Mouse (Mus musculus) macrophage (primary cell): Measurements from ENCODE around the gene Anks1b. TPM values are rescaled to one million over a fixed set of nuclear protein-coding genes. Genes with fewer than 3 reads are reported as not detected.

Experiments
- H3K27ac ChIP-seq: fragments of 350-480 bp; formaldehyde crosslinking; 2 replicates; pipeline ENCODE4 v1.9.0; 2021
- H3K36me3 ChIP-seq: fragments of 350-480 bp; formaldehyde crosslinking; 2 replicates; pipeline ENCODE4 v1.9.0; 2021; ENCODE audit errors: inconsistent target
- H3K4me3 ChIP-seq: fragments of 350-480 bp; formaldehyde crosslinking; 2 replicates; pipeline ENCODE4 v1.9.0; 2021; ENCODE audit errors: inconsistent target
- H3K79me2 ChIP-seq: fragments of 350-480 bp; formaldehyde crosslinking; 2 replicates; pipeline ENCODE4 v1.9.0; 2021; ENCODE audit errors: inconsistent target
- WGBS: methylation state at CpG from one replicate; pipeline ENCODE4 v1.1.7; 2026; ENCODE audit warnings: inconsistent platforms; ENCODE audit not compliant: missing documents; 5-methylcytosine and 5-hydroxymethylcytosine counted together
- polyA plus RNA-seq: library from polyadenylated mRNA; stranded (reverse); fragments of 250-400 nt; gene quantifications from 3 replicates; pipeline ENCODE4 v1.2.4, GENCODE M21; 2018; ENCODE audit warnings: inconsistent platforms

Gene Anks1b
- polyA plus RNA-seq, 1 experiment from 2014 or later = not detected

DNA sequence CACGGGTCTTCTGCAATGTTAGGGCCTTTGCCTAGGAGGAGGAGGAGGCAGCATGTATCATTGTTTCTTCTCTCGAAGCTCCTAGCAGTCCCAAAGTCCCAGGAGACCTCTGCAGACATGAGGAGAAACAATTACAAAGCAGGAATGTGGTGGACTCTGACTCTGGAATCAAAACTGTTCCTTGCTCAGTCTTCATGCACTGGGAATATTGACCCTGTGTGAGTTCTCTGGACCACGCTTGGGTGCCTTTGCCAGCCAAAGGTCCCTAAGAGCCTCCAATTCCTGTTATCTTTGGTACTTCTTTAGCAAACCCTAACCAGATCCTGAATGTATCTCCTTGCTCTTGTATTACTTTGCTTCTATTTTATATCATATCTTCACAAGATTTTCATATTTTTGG lies 1000.9 kb downstream of the Anks1b start:
- no peaks in the 10 kb centered on the region for H3K36me3 ChIP-seq
- 78% methylated on average over 3 of the region's 3 CpGs for WGBS
- H3K27ac ChIP-seq = no peak overlapping the region
- H3K4me3 ChIP-seq = no peak overlapping the region
- no peaks in the 10 kb centered on the region for H3K79me2 ChIP-seq

DNA sequence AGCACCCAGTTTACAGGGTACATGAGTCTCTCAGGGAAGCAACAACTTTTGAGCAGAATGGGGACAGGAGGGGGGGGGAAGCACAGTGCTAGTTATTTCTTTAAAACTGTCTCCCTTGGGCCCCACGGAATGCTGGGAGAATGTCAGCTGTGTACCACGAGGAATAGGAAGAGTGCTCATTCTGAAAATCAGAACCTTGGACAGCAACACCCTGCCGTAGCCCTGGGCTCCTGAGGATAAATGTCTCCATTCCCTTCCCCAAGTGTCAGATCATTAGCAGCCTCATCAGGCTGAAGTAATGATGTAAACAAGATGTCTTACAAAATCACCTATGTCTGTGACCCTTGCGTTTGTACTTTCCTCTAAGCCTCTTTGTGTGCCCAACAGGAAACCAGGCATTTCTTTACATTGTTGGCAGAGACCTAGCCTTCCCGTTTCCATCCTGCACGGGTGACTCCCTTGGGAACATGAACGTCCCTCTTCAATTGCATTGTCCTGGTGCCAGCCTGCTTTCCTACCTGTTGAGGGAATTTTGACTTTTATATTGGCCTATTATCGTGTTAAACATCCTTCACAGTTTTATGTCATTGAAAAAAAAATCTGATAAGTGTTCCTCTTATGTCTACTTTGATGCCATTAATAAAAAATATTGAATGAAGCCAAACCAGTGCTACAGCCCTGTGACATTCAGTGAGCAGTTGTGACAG lies 1007.7 kb downstream of the Anks1b start:
- no peak overlapping the region for H3K27ac ChIP-seq
- H3K4me3 ChIP-seq = no peak overlapping the region
- whole genome bisulfite sequencing = 39% methylated on average over 8 of the region's 8 CpGs
- H3K36me3 ChIP-seq = no peaks in the 10 kb centered on the region
- no peaks in the 10 kb centered on the region for H3K79me2 ChIP-seq

DNA sequence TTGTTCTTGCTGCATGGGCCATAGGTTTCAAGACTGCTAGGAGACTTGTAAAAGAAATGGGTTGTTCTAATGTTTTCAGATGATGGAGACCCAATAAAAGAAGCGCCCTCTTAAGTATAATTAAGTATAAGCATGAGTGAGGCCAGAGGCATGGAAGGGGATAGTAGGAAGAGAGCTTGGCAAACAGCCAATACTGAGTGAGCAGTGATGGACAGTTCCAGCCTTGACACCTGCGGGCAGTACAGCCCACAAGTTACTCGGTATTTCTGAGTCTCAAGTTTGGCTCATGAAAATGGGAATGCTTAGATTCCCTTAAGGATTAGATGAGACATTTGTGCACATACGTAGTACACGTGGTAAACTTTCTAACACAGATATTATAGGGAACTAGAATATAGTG lies 1016.3 kb downstream of the Anks1b start:
- no peaks in the 10 kb centered on the region for H3K79me2 ChIP-seq
- H3K27ac ChIP-seq = no peak overlapping the region
- 74% methylated on average over 5 of the region's 5 CpGs for WGBS
- H3K36me3 ChIP-seq = no peaks in the 10 kb centered on the region
- H3K4me3 ChIP-seq = no peak overlapping the region

DNA sequence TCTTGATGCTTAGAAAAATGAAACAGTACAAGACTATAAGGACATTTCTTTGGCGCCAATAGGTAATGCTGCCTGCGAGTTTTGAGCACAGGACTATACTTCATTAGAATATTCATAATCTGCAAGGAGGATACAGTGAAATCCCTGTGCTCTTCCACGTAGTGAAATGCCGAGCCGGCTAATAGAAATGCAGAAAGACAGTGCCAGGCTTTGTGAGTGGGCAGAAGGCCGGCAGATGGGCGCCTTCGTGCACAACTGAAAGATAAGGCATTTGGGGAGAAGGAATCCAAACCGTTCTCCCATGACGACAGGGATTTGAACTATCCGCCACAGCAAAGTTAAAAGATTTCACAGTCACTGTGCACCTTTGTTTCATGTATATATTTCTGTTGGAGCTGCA lies 1019.4 kb downstream of the Anks1b start:
- Histone ChIP-seq H3K79me2 (no peaks in the 10 kb centered on the region), H3K4me3 (no peak overlapping the region), H3K36me3 (no peaks in the 10 kb centered on the region), H3K27ac (no peak overlapping the region)
- 83% methylated on average over 11 of the region's 11 CpGs for WGBS

DNA sequence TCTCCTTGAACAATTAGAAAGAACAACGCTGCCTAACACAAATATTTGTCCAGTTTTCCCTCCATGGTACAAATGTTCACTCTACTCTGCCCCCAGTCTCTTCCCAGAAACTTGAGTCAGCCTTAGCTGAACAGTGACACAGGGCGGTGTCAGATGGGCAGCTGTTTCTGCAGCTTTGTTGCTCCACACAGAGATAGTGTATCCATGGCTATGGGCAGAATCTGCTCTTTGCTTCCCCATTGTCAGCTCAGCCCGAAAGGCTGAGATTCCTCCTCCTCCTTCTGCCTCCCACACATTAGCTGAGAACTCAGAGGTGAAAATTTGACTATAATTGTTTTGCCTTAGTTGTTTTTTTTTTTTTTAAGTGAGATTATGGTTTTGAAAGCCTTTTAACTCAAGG lies 1024.6 kb downstream of the Anks1b start:
- H3K4me3 ChIP-seq = no peak overlapping the region
- no peaks in the 10 kb centered on the region for H3K36me3 ChIP-seq
- no peak overlapping the region for H3K27ac ChIP-seq
- H3K79me2 ChIP-seq = no peaks in the 10 kb centered on the region
- 70% methylated on average over 3 of the region's 3 CpGs for WGBS

- no peaks in the 10 kb centered on the region for H3K79me2 ChIP-seq
- no peaks in the 10 kb centered on the region for H3K36me3 ChIP-seq
- H3K27ac ChIP-seq = no peak overlapping the region
- no peak overlapping the region for H3K4me3 ChIP-seq
Measured at GRCm38 (mm10) chr10:90904185-90904584, 1030.9 kb downstream of the Anks1b start.

- H3K27ac ChIP-seq = no peak overlapping the region
- WGBS = 82% methylated on average over 8 of the region's 8 CpGs
- no peaks in the 10 kb centered on the region for H3K79me2 ChIP-seq
- H3K36me3 ChIP-seq = no peaks in the 10 kb centered on the region
- no peak overlapping the region for H3K4me3 ChIP-seq
Measured at GRCm38 (mm10) chr10:90907381-90907780, 1034.1 kb downstream of the Anks1b start.

- no peaks in the 10 kb centered on the region for H3K79me2 ChIP-seq
- no peaks in the 10 kb centered on the region for H3K36me3 ChIP-seq
- no peak overlapping the region for H3K4me3 ChIP-seq
- H3K27ac ChIP-seq = no peak overlapping the region
- WGBS = 90% methylated on average over 7 of the region's 7 CpGs
Measured at GRCm38 (mm10) chr10:90923476-90923875, 1050.2 kb downstream of the Anks1b start.

DNA sequence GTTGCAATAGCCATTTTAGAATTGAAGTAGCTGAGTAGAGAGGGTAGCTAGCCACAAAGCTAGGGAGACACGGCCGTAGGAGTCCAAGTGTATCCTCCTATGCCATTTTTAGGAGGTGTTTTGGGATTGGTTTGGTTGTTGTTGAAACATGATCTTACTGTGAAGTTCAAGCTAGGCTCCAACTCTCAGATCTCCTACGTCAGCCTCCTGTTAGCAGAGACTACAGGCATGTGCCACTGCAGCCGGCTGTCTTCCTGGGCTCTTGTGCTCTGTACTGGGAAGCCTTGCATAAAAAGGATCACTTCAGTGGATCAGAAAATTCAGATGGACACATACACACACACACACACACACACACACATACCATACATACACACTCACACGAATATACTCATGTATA lies 1059.8 kb downstream of the Anks1b start:
- H3K36me3 ChIP-seq = no peaks in the 10 kb centered on the region
- H3K79me2 ChIP-seq = no peaks in the 10 kb centered on the region
- H3K4me3 ChIP-seq = no peak overlapping the region
- 89% methylated on average over 5 of the region's 5 CpGs for WGBS
- H3K27ac ChIP-seq = no peak overlapping the region

GRCm38 (mm10) chr10:90934678-90935077 lies 1061.4 kb downstream of the Anks1b start:
- Histone ChIP-seq H3K4me3 (no peak overlapping the region), H3K27ac (no peak overlapping the region), H3K79me2 (no peaks in the 10 kb centered on the region), H3K36me3 (no peaks in the 10 kb centered on the region)
- 80% methylated on average over 13 of the region's 13 CpGs for WGBS

GRCm38 (mm10) chr10:90937721-90938460 lies 1064.6 kb downstream of the Anks1b start:
- H3K27ac ChIP-seq = no peak overlapping the region
- H3K79me2 ChIP-seq = no peaks in the 10 kb centered on the region
- no peaks in the 10 kb centered on the region for H3K36me3 ChIP-seq
- no peak overlapping the region for H3K4me3 ChIP-seq
- WGBS = 97% methylated on average over 5 of the region's 5 CpGs

GRCm38 (mm10) chr10:90940521-90941520 lies 1067.5 kb downstream of the Anks1b start:
- Histone ChIP-seq H3K36me3 (no peaks in the 10 kb centered on the region), H3K27ac (no peak overlapping the region), H3K79me2 (no peaks in the 10 kb centered on the region), H3K4me3 (no peak overlapping the region)
- WGBS = 89% methylated on average over 15 of the region's 15 CpGs

GRCm38 (mm10) chr10:90942001-90942700 lies 1068.8 kb downstream of the Anks1b start:
- H3K4me3 ChIP-seq = no peak overlapping the region
- H3K36me3 ChIP-seq = no peaks in the 10 kb centered on the region
- H3K79me2 ChIP-seq = no peaks in the 10 kb centered on the region
- no peak overlapping the region for H3K27ac ChIP-seq
- WGBS = 91% methylated on average over 14 of the region's 14 CpGs

GRCm38 (mm10) chr10:90947043-90947442 lies 1073.7 kb downstream of the Anks1b start:
- 96% methylated on average over 6 of the region's 6 CpGs for WGBS
- Histone ChIP-seq H3K4me3 (no peak overlapping the region), H3K79me2 (no peaks in the 10 kb centered on the region), H3K27ac (no peak overlapping the region), H3K36me3 (no peaks in the 10 kb centered on the region)
